Mouse (Mus musculus) neural tube, embryonic 14.5 days (tissue): ENCODE measurements around the gene Isg15. TPM values are rescaled to one million over a fixed set of nuclear protein-coding genes. Genes with fewer than 3 reads are reported as not detected.
A peak's percentile ranks its signal among the peaks of the same experiment; 100 is the strongest.

Source experiments
- ATAC-seq: fragments of 200-750 bp; cut with Nextera tagmentation; 2 replicates; pipeline ENCODE4 v1.8.0; 2017; ENCODE audit warnings: low read depth, mild to moderate bottlenecking, moderate TSS enrichment, moderate library complexity
- H3K27ac ChIP-seq: fragments of 300-500 bp; sonication (generic); 2 replicates; pipeline ENCODE4 v1.5.1; 2014; ENCODE audit warnings: low read depth, mild to moderate bottlenecking, control low read depth, low read length, moderate library complexity, mixed read lengths
- H3K27me3 ChIP-seq: fragments of 300-500 bp; sonication (generic); 2 replicates; pipeline ENCODE4 v1.6.1; 2014; ENCODE audit warnings: low read length; ENCODE audit not compliant: control insufficient read depth, insufficient read depth
- H3K36me3 ChIP-seq: fragments of 300-500 bp; sonication (generic); 2 replicates; pipeline ENCODE4 v1.6.1; 2014; ENCODE audit warnings: low read length, mixed read lengths; ENCODE audit not compliant: control insufficient read depth, insufficient read depth
- H3K4me1 ChIP-seq: fragments of 300-500 bp; sonication (generic); 2 replicates; pipeline ENCODE4 v1.6.1; 2014; ENCODE audit warnings: low read length; ENCODE audit not compliant: control insufficient read depth, insufficient read depth
- H3K4me2 ChIP-seq: fragments of 300-500 bp; sonication (generic); 2 replicates; pipeline ENCODE4 v1.6.1; 2014; ENCODE audit warnings: mild to moderate bottlenecking, low read depth, low read length, control low read depth
- H3K4me3 ChIP-seq: fragments of 300-500 bp; sonication (generic); 2 replicates; pipeline ENCODE4 v1.5.1; 2014; ENCODE audit warnings: low read depth, low read length, control low read depth, mixed read lengths
- H3K9ac ChIP-seq: fragments of 300-500 bp; sonication (generic); replicated peaks from 2 replicates; pipeline ENCODE4 v1.6.1; 2014; ENCODE audit warnings: low read depth, mild to moderate bottlenecking, control low read depth, low read length, mixed read lengths
- H3K9me3 ChIP-seq: fragments of 300-500 bp; sonication (generic); 2 replicates; pipeline ENCODE4 v1.6.1; 2016; ENCODE audit warnings: low read length; ENCODE audit not compliant: control insufficient read depth
- WGBS: fragments of 180-500 bp; shearing (Covaris S2); extraction: QIAGEN DNeasy Blood & Tissue Kit; methylation state at CpG from one replicate; pipeline ENCODE4 v1.1.7; 2014; 5-methylcytosine and 5-hydroxymethylcytosine counted together
- polyA plus RNA-seq: library from polyadenylated mRNA; unstranded; fragments of >200 nt; fragmentation: Nextera tagmentation; extraction: Ambion mirVana; gene quantifications from 2 replicates; pipeline ENCODE4 v1.2.1, GENCODE M21; 2014

Gene Isg15
- polyA plus RNA-seq, 1 experiment from 2014 or later: 1.2 TPM

- H3K36me3 ChIP-seq: no peaks in the 10 kb centered on the region; the same call in 1 of the 2 replicates
- ATAC-seq: no peak
- no peaks in the 10 kb centered on the region for H3K9me3 ChIP-seq
- no peak overlapping the region for H3K9ac ChIP-seq
- no peak overlapping the region for H3K4me3 ChIP-seq
- H3K27me3 ChIP-seq: no peaks in the 10 kb centered on the region
- 75% methylated on average over 5 of the region's 5 CpGs for WGBS
- no peak overlapping the region for H3K4me2 ChIP-seq
- H3K27ac ChIP-seq: no peak overlapping the region
- peaks cover 43% of the 10 kb centered on the region for H3K4me1 ChIP-seq
Measured at GRCm38 (mm10) chr4:156193906-156194305, 6.7 kb downstream of the Isg15 start.

GRCm38 (mm10) chr4:156193200-156193590 is 7.4 kb downstream of the Isg15 start:
- H3K4me2 ChIP-seq: no peak overlapping the region
- H3K27me3 ChIP-seq: no peaks in the 10 kb centered on the region
- H3K36me3 ChIP-seq: no peaks in the 10 kb centered on the region; the same call in 1 of the 2 replicates
- H3K4me3 ChIP-seq: no peak overlapping the region
- 15% methylated on average over 2 of the region's 2 CpGs for WGBS
- peaks cover 50% of the 10 kb centered on the region for H3K4me1 ChIP-seq
- H3K27ac ChIP-seq: no peak overlapping the region
- H3K9me3 ChIP-seq: no peaks in the 10 kb centered on the region
- ATAC-seq: no peak
- no peak overlapping the region for H3K9ac ChIP-seq

DNA sequence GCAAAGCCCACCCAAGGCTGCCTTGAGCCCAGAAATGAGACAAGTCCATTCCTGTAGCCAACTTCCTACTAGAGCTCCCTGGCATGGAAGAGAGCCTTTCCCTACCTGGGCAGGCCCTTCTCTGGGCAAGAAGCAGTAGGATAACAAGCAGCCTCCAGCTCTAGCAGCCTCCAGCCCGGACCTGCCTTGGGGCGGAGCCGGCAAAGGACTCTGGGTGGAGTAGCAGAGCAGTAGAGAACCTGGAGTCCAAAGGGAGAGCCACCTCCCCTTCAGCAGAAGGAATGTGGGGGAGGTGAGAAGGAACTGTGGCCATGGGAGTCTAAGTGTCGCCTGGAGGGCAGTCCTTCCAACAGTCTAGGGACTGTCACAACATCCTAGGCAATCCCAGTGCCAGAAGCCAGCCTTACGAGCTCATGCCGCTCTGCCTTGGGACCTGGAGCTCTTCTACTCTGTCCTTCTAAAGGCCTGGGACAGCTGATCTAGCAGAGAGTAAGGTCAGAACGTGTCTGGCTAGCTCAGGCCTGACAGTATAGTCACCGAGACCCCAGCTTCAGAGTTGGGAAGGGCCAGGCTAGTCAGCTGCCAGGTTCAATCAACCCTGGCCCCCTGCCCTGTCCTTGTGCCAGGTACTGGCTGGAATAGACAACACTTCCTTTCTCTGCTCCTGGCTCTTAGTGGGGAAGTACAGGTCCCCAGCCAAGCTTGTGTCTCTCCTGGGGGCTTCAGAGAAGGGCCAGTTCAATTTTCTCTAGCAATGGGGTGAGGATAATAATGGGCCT is 8.0 kb downstream of the Isg15 start:
- ATAC-seq: no peak
- Histone ChIP-seq H3K4me1 (peaks cover 52% of the 10 kb centered on the region), H3K9ac (no peak overlapping the region), H3K9me3 (no peaks in the 10 kb centered on the region), H3K4me2 (no peak overlapping the region), H3K36me3 (no peaks in the 10 kb centered on the region; the same call in 1 of the 2 replicates), H3K4me3 (no peak overlapping the region), H3K27ac (0 out of 2 replicates have a peak overlapping the region, but pooled peaks have one; percentile 28), H3K27me3 (no peaks in the 10 kb centered on the region)
- WGBS: 54% methylated on average over 8 of the region's 8 CpGs

DNA sequence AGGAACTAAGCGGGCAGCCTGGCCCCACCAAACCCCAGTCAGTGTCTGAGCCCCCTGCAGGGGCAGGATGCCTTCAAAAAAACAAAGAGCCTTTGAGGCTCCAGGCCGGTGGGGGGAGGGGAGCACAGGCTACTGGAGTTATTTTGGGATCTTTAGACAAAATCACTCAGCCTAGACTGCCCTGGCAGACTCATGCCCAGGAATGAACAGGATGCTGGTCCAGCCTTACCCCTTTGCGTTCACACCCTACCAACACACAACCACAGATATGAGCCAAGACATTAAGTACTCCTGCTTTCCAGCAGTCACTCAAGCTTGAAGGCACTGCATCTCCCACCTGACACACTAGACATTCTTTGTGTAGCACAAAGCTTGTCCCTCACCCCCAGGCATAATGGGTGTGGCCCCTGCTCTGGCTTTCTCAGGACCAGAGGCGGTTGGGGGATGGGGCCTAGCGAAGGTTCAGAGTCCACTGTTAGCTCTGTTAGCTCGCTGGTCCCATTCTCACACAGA is 11.8 kb downstream of the Isg15 start:
- H3K9me3 ChIP-seq: no peaks in the 10 kb centered on the region
- WGBS: 9% methylated on average over 6 of the region's 6 CpGs
- no peaks in the 10 kb centered on the region for H3K27me3 ChIP-seq
- H3K4me3 ChIP-seq: no peak overlapping the region
- no peaks in the 10 kb centered on the region; the same call in 1 of the 2 replicates for H3K36me3 ChIP-seq
- ATAC-seq: peak; percentile 36; the same call in 1 of the 2 replicates
- peak overlapping the region; percentile 33; the same call in 1 of the 2 replicates for H3K4me2 ChIP-seq
- peaks cover 60% of the 10 kb centered on the region for H3K4me1 ChIP-seq
- no peak overlapping the region; the same call in 1 of the 2 replicates for H3K9ac ChIP-seq
- peak overlapping the region; percentile 74 for H3K27ac ChIP-seq

GRCm38 (mm10) chr4:156188162-156188810 is 12.3 kb downstream of the Isg15 start:
- H3K4me3 ChIP-seq: no peak overlapping the region
- peak overlapping the region; percentile 74; the same call in 1 of the 2 replicates for H3K27ac ChIP-seq
- 33% methylated on average over 5 of the region's 5 CpGs for whole genome bisulfite sequencing
- no peak for ATAC-seq
- no peak overlapping the region for H3K9ac ChIP-seq
- no peaks in the 10 kb centered on the region for H3K9me3 ChIP-seq
- H3K36me3 ChIP-seq: no peaks in the 10 kb centered on the region; the same call in 1 of the 2 replicates
- no peak overlapping the region for H3K4me2 ChIP-seq
- no peaks in the 10 kb centered on the region for H3K27me3 ChIP-seq
- H3K4me1 ChIP-seq: peaks cover 61% of the 10 kb centered on the region

- no peaks in the 10 kb centered on the region for H3K27me3 ChIP-seq
- peaks cover 5% of the 10 kb centered on the region; the same call in 1 of the 2 replicates for H3K36me3 ChIP-seq
- peak overlapping the region; percentile 83 for H3K4me2 ChIP-seq
- peak overlapping the region; percentile 55 for H3K4me3 ChIP-seq
- peaks cover 79% of the 10 kb centered on the region for H3K4me1 ChIP-seq
- peak; percentile 50 for ATAC-seq
- peak overlapping the region; percentile 84 for H3K9ac ChIP-seq
- H3K27ac ChIP-seq: peak overlapping the region; percentile 94
- no peaks in the 10 kb centered on the region for H3K9me3 ChIP-seq
- 4% methylated on average over 30 of the region's 31 CpGs for WGBS
Measured at GRCm38 (mm10) chr4:156185950-156186850, 14.4 kb downstream of the Isg15 start.

DNA sequence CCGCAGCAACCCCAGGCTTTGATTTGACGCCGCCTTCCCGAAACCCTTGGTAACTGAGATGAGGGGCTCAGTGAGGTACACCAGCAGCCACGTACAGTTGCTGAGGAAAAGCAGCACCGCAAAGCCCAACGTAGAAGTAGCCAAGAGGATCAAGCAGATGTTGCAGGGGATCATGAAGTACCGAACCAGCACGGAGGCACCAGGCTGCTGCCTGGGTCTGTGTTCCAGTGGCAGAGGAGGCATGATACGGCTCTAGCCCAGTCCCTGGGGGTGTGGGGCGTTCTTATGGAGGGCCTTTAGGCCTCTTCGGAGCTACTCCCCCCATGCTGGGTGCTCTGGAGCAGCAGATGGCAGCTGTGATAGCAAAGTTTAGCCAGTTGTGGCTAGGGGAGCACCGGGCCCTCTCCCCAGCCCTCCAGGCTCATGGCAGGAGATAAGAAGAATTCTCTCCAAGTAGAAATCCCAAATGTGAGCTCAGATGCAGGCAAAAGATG is 15.1 kb downstream of the Isg15 start:
- Histone ChIP-seq H3K4me3 (peak overlapping the region; percentile 55), H3K4me2 (peak overlapping the region; percentile 83), H3K27ac (peak overlapping the region; percentile 94), H3K9me3 (no peaks in the 10 kb centered on the region), H3K4me1 (peaks cover 84% of the 10 kb centered on the region), H3K36me3 (peaks cover 5% of the 10 kb centered on the region; the same call in 1 of the 2 replicates), H3K9ac (peak overlapping the region; percentile 84), H3K27me3 (no peaks in the 10 kb centered on the region)
- ATAC-seq: peak; percentile 7; the same call in 1 of the 2 replicates
- 52% methylated on average over 13 of the region's 13 CpGs for WGBS

DNA sequence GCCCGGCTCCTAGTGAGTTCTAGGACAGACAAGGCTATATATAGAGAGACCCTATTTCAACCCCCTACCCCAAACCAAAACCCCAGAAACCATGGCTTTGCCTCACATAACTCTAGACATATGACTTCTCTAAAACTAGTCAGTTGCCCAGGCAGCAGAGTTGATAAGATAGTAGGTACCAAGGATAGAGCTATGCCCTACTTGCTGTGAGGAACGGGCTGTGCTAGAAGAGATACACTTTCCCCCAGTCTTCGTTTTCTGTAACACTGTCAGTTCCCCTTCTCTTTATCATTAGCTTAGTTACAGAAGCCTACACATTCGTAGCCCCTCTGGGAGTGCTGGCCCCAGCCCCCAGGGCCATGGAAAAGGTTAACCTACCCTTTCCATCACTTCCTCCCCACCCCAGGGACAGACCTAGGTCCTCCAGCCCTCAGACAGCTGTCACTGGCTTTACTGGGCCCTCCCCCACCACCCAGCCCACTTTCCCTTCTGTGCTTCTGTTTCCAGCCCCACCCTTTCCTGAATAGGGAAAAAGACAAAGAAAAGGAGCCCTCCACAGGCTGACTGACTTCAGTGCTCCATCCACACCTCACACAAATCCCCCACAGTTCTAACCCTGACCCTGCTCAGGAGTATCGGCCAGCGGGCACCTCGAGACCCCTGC is 16.2 kb downstream of the Isg15 start:
- ATAC-seq: no peak

More for the DNA sequence above, 16.2 kb downstream of the Isg15 start:
- peaks cover 11% of the 10 kb centered on the region for H3K36me3 ChIP-seq
- peak overlapping the region; percentile 83 for H3K4me2 ChIP-seq
- H3K9me3 ChIP-seq: no peaks in the 10 kb centered on the region
- peak overlapping the region; percentile 84 for H3K9ac ChIP-seq
- H3K27me3 ChIP-seq: no peaks in the 10 kb centered on the region
- WGBS: 75% methylated on average over 7 of the region's 7 CpGs
- peak overlapping the region; percentile 94 for H3K27ac ChIP-seq
- peaks cover 83% of the 10 kb centered on the region for H3K4me1 ChIP-seq
- peak overlapping the region; percentile 55 for H3K4me3 ChIP-seq
